Mouse (Mus musculus) testis, postnatal 14 days (tissue): ENCODE measurements around the gene Vnn1.

Experiments
- DNase-seq: peaks from one replicate; pipeline ENCODE4 v3.0.0; 2021; ENCODE audit warnings: low spot score

Vnn1 gene

GRCm38 (mm10) chr10:23894601-23895349, at the start of gene Vnn1:
Vnn1 (plus strand) TSS chr10:23894688.
- DNase-seq, result peak; percentile 33

DNA sequence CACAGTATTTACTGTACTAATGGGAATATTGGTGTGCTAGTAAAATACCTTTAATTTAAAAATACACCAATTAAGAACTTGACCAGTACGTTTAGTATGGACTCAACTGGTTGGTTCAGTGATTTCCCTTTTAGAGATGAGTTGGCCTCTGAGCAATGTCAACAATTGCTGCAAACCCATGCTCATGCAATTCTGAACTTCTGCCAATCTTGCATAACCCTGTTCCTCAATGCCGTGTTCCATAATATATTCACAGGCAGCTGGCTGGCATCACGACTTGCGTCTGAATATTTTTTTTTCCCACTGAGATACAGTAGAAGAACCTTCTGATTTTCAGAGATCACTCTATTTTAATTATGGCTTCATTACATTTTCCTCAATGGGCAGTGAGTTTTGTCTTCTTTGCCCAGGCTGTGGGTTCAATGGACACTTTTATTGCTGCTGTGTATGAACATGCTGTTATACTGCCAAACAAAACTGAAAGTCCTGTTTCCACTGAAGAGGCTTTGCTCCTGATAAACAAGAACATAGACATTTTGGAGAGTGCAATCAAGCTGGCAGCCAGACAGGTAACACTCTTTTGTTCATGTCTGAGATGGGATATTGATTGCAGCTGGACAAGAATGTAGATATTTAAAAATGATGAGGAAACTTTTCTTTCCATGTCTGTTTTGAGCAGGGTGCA, 43.1 kb upstream of the Vnn1 start, which contains the start of gene Vnn3:
TSS of gene Vnn3 (plus strand) at position 235 of the 685 bp plus-strand sequence.
- no peak for DNase-seq

- DNase-seq, result no peak
Observed at GRCm38 (mm10) chr10:23852096-23852495, 42.4 kb upstream of the Vnn1 start.

DNA sequence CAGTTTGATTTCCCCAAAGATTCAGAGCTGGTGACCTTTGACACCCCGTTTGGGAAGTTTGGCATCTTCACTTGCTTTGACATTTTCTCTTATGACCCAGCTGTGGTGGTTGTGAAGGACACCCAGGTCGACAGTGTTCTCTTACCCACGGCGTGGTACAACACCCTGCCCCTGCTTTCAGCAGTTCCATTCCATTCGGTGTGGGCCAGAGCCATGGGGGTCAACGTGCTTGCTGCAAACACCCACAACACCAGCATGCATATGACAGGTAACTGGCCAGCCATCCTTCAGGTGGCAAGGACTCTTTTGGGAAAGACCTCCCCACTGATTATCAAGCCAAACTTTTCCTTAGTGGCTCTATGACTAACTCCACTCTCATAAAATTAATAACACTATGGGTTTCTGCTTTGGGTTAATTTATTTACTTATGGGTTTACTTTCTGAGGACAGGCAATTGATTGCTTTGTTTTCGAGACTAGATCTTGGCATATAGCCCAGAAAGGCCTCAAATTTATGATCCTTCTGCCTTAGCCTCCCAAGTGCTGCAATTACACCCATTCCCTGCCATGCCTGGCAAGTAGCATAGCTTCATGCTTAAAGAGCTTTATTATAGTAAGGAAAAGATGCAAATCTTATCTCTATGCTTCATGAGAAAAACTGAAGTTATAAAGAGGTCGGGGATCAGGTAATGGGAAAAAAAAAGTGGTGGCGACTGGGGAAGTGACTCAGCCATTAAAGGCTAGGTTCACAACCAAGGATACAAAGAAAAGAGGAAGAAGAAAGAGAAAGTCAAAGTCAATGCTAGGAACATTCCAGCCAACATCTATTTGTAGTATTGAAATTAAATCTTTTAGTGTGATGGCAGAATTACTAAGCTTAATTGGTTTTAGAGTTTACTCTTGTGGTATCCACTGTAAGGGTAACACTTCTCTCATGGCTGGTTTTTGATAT, 29.9 kb upstream of the Vnn1 start:
- no peak for DNase-seq

DNA sequence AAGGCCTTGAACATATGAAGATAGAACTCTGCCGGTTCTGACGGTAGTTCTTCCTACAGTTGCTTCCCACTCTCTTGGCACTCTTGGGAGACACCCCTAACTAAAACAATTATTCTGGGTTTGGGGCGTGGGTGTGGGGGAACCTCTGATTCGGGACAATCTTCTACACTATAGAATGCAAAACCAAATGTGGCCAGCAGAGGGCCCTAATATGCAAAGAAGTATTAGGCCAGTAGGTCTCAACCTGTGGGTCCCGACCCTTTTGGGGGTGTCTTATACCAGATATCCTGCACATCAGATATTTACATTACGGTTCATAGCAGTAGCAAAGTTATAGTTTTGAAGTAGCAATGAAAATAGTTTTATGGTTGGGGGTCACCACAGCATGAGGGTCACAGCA, 13.8 kb upstream of the Vnn1 start:
- no peak for DNase-seq

DNA sequence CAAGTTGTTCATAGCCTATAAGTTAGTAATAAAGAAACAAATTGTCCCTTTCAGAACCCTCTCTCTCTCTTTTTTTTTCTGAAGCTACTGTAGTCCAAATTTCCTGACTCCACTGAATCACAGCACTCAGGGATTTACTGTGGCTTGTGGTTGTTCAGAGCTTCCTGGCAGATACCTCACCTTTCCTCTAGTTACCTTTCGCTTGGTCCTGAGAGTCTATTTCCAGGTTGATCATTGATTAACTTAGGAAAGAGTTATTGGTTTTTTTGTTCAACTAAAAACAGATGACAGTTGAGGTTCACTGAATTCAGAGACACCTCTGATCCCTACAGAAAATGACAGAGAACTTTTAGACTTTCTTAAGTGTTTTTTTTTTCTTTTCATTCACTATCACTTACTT, 9.6 kb upstream of the Vnn1 start:
- no peak for DNase-seq

DNA sequence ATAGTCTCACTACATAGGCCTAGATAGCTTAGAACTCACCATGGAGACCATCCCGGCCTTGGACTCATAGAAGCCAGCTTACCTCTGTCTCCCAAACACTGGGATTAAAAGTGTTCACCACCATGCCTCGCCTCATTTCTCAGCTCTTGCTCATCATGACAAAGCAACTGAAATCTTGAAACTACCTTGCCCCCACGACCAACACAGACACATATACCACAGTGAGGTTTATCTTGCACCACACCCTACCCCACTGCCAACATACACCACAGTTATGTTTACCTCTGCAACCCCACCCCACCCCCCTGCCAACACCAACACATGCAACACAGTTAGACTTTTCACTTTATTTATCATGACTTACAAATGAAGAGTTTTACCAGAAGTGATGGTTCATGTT, 8.4 kb upstream of the Vnn1 start:
- no peak for DNase-seq

DNA sequence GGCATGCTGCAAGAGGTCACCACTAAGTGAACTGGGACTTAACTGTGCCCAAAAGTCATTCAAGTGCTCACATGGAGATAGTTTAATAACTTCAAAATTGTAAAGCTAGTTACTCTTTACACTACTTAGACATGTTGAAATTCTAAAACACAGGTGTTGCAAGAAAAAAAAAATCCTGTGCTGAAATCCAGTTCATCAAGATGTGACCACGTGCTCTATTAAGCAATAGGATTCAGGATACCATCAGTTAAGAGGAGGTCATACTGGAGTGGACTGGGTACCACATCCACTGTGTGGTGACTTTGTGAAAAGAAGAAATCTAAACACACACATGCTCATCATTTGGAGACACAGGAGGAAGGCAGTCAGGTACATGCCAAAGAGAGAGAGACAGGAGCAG, 1.5 kb upstream of the Vnn1 start:
- no peak for DNase-seq

DNA sequence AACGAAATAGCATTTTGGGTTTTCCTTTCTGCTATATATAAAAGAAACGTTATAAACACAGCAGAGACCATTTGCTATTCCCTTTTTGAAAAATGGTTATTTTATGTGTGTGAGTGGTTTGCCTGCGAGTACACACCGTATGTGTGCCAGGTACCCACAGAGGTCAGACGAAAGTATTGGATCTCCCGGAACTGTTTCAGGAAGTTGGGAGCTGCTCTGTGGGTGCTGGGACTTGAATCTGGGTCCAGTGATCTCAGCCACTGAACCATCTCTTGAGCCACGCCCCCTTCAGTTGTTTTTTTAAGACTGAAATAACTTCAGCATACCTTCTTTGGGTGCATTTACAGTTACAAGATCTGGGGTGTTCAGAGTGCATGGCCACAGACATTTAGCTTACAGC, 888 bp downstream of the Vnn1 start:
- DNase-seq, result no peak

DNA sequence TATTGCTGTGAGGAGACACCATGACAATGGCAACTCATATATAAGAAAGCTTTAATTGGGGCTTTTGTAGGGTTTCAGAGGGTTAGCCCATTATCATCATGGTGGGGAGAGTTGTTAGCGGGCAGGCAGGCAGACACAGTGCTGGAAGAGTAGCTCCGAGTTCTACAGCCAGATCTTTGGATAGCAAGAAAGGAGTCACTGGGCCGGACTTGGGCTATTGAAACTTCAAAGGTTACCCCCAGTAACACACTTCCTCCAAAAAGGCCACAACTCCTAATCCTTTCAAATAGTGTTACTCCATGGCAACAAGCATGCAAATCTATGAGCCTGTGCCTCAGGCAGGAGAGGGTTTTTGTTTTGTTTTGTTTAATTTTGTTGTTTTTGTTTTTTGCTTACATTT, 6.6 kb downstream of the Vnn1 start:
- no peak for DNase-seq

- DNase-seq, result no peak
Observed at GRCm38 (mm10) chr10:23905661-23906060, 11.2 kb downstream of the Vnn1 start.

DNA sequence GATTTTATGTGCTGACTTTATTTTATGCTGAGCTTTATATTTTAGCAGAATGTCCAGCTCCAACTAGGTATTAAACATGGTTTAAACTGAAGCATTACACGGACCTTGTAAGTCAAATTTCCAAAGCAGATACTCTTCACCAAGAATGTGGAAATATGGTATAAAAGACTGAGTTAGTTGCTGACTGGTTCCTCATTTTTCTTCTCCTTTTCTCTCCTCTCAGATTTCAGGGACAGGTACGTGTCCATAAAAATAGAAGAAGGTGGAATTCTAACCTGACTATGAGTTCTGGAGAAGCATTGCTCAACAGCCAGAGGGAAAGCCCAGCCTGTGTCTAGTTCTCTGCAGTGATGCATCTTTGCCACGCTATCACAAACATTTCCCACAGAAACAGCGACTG, 25.6 kb downstream of the Vnn1 start, which contains the start of gene Taar1:
TSS of gene Taar1 (plus strand) at position 301 of the 400 bp plus-strand sequence.
- DNase-seq, result no peak

GRCm38 (mm10) chr10:23922468-23922867, 28.0 kb downstream of the Vnn1 start:
- no peak for DNase-seq

DNA sequence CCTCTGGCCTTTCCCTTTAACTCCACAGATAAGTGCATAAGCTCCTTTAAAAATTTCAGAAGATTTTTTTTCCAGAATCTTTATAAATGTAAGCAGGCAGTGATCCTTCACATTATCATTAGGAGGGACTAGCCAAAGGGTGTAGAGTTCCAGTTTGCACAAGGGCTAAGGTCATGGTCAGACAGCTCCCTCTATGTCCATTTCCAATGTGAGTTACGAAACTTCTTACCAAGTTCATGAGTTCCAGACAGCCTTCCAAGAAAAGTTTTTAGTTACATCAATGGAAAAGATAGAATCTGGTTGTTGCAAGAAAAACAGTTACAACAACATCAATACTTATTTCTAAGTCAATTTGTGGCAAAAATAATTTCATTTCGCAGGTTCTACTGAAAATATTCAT, 29.5 kb downstream of the Vnn1 start:
- no peak for DNase-seq

DNA sequence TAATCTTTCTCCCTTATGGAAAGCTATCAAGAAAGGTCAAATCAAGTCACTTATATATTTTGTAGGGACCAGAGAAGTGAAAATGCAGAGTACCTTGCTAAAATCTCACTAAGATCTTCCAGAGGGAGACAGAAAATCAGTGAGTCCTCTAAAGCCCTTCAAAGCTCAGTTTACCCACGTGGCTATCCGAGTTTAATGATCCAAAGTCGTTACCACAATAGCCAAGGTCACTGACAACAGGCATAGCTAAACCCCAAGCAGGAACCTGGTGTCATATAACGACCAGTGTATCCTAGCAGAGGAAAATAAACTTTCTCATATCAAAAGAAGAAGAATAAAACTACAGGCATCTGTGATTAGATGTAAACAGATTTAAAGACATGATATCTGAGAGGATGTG, 43.1 kb downstream of the Vnn1 start:
- no peak for DNase-seq

DNA sequence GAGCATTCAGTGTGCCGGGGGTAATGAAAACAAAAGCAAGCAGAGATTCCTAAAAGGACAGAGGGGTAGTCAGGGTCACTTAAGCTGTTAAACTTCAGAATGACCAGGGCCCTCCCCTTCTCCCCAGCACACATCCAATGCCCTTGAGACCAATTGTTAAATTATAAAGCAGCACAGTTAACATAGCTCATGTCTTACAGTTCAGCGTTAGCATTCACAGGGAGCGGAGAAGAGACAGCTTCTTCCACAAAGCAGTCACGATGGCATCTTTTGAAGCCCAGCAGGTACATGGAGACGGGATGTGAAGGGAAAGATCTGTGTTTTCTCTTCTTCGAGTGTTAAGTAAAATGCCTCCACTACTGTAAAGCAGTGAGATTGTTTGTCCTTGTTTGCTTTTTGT, 43.8 kb downstream of the Vnn1 start, which contains the start of gene Taar2:
TSS of gene Taar2 (plus strand) at position 261 of the 400 bp plus-strand sequence.
- no peak for DNase-seq

GRCm38 (mm10) chr10:23942465-23942864, 48.0 kb downstream of the Vnn1 start:
- peak; percentile 22 for DNase-seq

DNA sequence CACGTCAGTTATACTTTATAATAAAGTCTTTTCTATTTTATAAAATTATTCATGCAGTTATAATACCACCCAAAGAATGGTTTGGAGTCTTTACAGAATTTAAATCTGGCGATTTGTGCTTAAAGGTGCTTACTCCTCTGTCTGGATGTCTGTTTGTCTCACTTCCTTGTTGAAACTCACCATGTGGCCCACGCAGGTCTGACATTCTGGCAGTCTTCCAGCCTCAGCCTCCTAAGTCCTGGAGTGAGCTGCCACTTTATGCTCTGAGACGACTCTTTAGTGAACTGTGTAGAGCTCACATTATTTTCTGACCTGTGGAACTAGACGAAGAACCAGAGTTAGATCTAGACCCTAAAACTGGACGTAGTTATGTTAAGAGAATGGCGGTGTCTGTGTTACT, 53.5 kb downstream of the Vnn1 start:
- DNase-seq, result no peak

DNA sequence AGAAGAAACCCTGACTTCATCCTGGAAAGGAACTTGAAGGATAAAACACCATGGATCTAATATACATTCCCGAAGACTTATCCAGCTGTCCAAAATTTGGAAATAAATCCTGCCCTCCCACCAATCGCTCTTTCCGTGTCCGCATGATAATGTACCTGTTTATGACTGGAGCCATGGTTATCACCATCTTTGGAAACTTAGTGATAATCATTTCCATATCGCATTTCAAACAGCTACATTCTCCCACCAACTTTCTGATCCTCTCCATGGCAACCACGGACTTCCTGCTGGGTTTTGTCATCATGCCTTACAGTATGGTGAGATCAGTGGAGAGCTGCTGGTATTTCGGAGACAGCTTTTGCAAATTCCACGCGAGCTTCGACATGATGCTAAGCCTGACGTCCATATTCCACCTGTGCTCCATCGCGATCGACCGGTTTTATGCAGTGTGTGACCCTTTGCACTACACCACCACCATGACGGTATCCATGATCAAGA, 55.1 kb downstream of the Vnn1 start, which contains the start of gene Taar3:
TSS of gene Taar3 (plus strand) at position 51 of the 498 bp plus-strand sequence.
- DNase-seq, result no peak

DNA sequence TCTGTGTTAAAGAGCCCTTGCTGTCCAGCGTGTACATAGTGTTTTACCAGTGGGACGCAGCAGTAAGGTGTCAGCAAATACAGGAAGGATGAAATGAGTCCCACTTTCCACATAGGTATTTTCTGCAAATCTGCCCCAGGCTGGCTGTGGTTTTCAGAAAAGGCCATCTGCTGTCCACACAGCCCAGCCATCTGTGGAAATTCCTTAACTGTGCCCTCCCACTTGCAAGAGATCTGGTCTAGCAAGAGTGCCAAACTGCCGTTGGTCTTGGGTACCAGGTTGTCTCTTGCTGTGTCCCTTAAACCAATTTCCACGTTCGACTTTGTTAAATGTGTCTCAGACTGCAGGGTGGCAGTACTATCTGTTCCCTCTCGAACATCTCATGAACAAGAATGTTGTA, 57.2 kb downstream of the Vnn1 start:
- DNase-seq, result no peak
